Mouse (Mus musculus) forebrain, embryonic 10.5 days (tissue): Measurements from ENCODE around the gene Kcnb1. TPM values are rescaled to one million over a fixed set of nuclear protein-coding genes. Genes with fewer than 3 reads are reported as not detected.
A peak's percentile ranks its signal among the peaks of the same experiment; 100 is the strongest.

Source experiments
- DNase-seq: peaks from one replicate; pipeline ENCODE4 v3.0.0-alpha.2; 2017; ENCODE audit warnings: low spot score; ENCODE audit errors: extremely low spot score
- H3K27ac ChIP-seq: fragments of 300-500 bp; sonication (generic); 2 replicates; pipeline ENCODE4 v1.5.1; 2016; ENCODE audit warnings: mild to moderate bottlenecking
- H3K27me3 ChIP-seq: fragments of 300-500 bp; sonication (generic); 2 replicates; pipeline ENCODE4 v1.6.1; 2016; ENCODE audit warnings: mild to moderate bottlenecking; ENCODE audit not compliant: poor library complexity, severe bottlenecking
- H3K36me3 ChIP-seq: fragments of 300-500 bp; sonication (generic); replicated peaks from 2 replicates; pipeline ENCODE4 v1.6.1; 2016; ENCODE audit warnings: mild to moderate bottlenecking, moderate library complexity
- H3K4me1 ChIP-seq: fragments of 300-500 bp; sonication (generic); 2 replicates; pipeline ENCODE4 v1.6.1; 2016
- H3K4me3 ChIP-seq: fragments of 300-500 bp; sonication (generic); 2 replicates; pipeline ENCODE4 v1.5.1; 2016; ENCODE audit warnings: mild to moderate bottlenecking, moderate library complexity
- H3K9me3 ChIP-seq: fragments of 300-500 bp; sonication (generic); 2 replicates; pipeline ENCODE4 v1.6.1; 2016; ENCODE audit warnings: mild to moderate bottlenecking, moderate library complexity
- WGBS: fragments of 180-500 bp; shearing (Covaris S2); methylation state at CpG from one replicate; pipeline ENCODE4 v1.1.7; 2016; 5-methylcytosine and 5-hydroxymethylcytosine counted together
- polyA plus RNA-seq: library from polyadenylated mRNA; unstranded; fragments of >200 nt; fragmentation: Nextera tagmentation; extraction: Ambion mirVana; gene quantifications from 2 replicates; pipeline ENCODE4 v1.2.1, GENCODE M21; 2016

Kcnb1 gene
- polyA plus RNA-seq, 1 experiment from 2014 or later, result 0.93 TPM

DNA sequence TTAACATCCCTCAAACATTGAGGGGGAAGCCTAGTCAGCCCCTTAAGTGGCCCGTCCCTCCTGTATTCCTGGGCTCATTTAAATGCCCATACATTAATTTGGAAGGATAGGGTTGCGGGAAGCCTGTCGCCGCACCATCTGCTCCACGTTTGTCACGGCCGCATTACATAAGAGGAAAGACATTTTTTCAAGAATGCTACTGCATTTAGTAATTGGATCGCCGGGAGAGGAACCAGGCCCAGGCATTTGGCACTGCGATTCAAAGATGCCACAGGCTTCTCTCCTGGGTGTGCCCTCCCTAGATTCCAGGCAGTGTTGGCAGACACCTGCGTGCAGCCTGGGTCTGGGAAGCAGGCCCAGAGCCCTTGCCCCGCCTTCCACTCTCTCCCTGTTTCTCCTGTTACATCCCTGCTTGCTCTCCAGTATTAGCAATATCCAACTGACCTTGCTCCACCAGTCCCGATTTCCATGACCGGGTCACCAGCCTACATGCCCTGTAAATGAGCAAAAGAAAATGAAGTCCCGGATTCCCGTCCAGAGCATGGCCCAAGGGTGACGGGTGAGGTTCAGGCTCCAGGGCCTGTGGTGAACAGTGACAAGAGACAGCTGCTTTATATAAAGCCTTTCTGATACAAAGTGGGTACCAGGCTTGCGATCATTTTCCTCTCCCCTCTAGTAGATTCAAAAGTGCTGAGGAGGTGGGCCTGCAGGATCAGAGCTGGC is 110.3 kb downstream of the Kcnb1 start:
- H3K4me1 ChIP-seq, result peaks cover 43% of the 10 kb centered on the region
- no peak for DNase-seq
- no peaks in the 10 kb centered on the region for H3K27me3 ChIP-seq
- WGBS, result 64% methylated on average over 18 of the region's 18 CpGs
- no peaks in the 10 kb centered on the region for H3K9me3 ChIP-seq
- H3K27ac ChIP-seq, result 0 out of 2 replicates have a peak overlapping the region, but pooled peaks have one; percentile 20
- H3K36me3 ChIP-seq, result no peaks in the 10 kb centered on the region
- no peak overlapping the region for H3K4me3 ChIP-seq

DNA sequence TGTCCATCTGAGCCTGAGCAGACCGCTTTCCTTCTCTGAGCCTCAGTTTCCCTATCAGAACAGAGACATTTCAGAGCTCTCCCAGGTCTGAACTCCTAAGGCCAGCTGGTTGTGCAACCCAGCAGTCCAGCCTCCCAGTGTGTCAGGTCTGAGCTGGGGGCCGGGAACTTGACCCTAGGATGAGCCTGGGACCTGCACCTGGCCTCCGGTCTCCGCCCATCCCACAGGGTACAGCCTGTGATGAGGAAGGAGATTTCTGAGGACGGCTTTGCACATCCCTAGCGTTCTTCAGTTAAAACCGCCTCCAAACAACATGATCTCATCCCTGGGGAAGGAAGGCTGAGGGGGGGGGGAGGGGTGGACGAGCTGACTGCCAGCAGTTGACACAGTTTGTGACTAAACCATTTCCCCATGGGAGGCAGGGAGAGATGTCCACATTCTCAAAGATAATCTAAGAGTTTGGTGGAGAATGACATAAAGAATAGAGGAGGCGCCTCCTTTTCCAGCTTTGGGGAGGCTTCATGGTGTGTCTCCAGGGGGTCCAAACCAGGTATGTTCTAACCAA is 110.9 kb downstream of the Kcnb1 start:
- Histone ChIP-seq H3K9me3 (no peaks in the 10 kb centered on the region), H3K36me3 (no peaks in the 10 kb centered on the region), H3K4me3 (no peak overlapping the region), H3K27me3 (no peaks in the 10 kb centered on the region), H3K27ac (peak overlapping the region; percentile 70), H3K4me1 (peaks cover 43% of the 10 kb centered on the region)
- DNase-seq, result no peak
- WGBS, result 64% methylated on average over 9 of the region's 9 CpGs

DNA sequence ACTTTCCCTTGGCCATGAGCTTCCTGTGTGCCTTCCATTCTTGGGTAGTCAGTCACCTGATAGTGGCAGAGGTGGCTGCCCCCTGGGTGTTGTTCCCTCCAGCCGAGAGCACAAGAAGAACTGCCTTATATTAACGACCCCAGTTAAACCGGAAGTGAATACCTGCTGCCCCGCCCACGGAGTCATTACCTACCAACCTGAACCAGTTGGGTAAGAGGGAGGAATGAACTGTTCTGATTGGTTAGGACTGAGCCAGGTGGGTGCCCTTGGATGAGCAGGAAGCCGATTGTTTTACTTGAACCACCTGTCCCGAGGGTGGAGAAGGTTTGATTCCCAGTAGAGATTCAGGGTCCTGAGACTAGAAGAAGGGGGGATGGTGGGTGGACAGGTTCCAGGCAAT is 111.5 kb downstream of the Kcnb1 start:
- H3K27ac ChIP-seq, result peak overlapping the region; percentile 70; the same call in 1 of the 2 replicates
- DNase-seq, result no peak
- no peaks in the 10 kb centered on the region for H3K36me3 ChIP-seq
- WGBS, result 49% methylated on average over 7 of the region's 7 CpGs
- no peak overlapping the region for H3K4me3 ChIP-seq
- H3K9me3 ChIP-seq, result no peaks in the 10 kb centered on the region
- peaks cover 43% of the 10 kb centered on the region for H3K4me1 ChIP-seq
- H3K27me3 ChIP-seq, result no peaks in the 10 kb centered on the region

DNA sequence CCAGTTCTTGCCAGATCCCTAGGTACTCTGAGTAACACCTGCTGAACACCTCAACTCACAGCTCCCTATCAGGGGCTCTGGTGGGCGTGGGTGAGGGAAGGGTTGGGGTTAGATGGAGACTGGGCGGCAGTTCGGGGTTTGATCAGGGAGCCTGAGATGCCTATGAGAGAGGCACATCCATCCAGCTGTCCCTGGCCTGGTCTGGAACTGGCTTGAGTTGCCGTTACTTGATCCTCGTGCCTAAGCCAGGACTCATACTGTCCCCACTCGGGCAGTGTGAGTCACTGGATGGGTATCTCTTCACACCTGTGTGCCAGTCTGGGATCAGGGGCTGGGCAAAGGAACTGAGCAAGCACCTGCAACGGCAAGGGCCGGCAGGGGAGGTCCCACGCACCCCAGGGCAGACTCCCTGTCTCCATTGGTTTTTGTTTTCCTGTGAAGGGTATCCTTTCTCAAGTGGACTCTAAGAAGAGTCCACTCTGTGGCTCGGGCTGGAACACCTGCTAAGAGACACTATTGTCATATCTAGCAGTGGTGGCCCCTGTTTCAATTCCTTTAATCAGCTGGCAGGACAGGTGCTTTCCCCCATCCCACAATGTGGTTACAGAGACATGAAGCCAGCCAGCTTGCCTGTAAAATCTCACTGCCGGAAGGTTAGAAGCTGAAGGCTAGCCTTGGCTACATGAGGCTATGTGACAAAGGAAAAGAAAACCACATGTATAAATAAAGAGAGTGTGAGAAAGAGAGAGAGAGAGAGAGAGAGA is 112.6 kb downstream of the Kcnb1 start:
- peaks cover 44% of the 10 kb centered on the region for H3K4me1 ChIP-seq
- no peak overlapping the region for H3K27ac ChIP-seq
- no peak for DNase-seq
- H3K27me3 ChIP-seq, result no peaks in the 10 kb centered on the region
- H3K9me3 ChIP-seq, result no peaks in the 10 kb centered on the region
- no peak overlapping the region for H3K4me3 ChIP-seq
- H3K36me3 ChIP-seq, result no peaks in the 10 kb centered on the region
- 88% methylated on average over 11 of the region's 11 CpGs for WGBS

DNA sequence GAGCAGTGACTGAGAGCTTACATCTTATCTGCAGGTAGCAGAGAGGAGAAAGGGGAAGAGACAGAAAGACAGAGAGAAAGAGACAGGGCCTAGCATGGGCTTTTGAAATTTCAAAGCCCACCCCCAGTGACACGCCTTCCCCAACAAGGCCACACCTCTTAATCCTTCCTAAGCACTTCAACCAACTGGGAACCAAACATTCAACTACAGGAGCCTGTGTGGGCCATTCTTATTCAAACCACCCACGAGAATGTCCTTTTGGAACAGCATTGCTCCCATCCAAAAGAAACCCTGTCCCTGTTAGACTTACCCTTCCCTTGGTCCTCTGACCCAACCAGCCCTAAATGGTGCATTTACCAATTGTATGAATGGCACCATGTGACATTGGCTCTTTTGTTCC is 113.2 kb downstream of the Kcnb1 start:
- WGBS, result 78% methylated on average over 2 of the region's 2 CpGs
- H3K36me3 ChIP-seq, result no peaks in the 10 kb centered on the region
- H3K27ac ChIP-seq, result no peak overlapping the region
- no peak for DNase-seq
- no peaks in the 10 kb centered on the region for H3K27me3 ChIP-seq
- no peak overlapping the region for H3K4me3 ChIP-seq
- no peaks in the 10 kb centered on the region for H3K9me3 ChIP-seq
- H3K4me1 ChIP-seq, result peaks cover 44% of the 10 kb centered on the region

DNA sequence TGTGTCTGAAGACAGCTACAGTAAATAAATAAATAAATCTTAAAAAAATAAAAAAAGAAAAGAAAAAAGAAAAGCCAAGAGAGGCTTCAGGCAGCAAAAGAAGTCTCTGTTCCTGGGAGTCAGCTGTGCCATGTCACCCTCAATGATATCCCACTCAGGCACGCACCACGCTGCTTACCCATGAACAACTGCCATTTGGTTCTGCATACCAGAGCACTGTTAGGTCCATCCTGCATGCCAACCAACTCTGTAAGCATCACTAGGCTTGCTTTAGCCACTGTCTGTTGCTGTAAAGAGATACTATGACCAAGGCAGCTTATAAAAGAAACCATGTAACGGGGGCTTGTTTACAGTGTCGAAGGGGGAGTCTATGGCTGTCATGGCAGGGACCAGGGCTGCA is 113.6 kb downstream of the Kcnb1 start:
- Histone ChIP-seq H3K27ac (no peak overlapping the region), H3K36me3 (no peaks in the 10 kb centered on the region), H3K4me3 (no peak overlapping the region), H3K4me1 (peaks cover 44% of the 10 kb centered on the region), H3K27me3 (no peaks in the 10 kb centered on the region), H3K9me3 (no peaks in the 10 kb centered on the region)
- DNase-seq, result no peak
- 95% methylated on average over 4 of the region's 4 CpGs for WGBS

DNA sequence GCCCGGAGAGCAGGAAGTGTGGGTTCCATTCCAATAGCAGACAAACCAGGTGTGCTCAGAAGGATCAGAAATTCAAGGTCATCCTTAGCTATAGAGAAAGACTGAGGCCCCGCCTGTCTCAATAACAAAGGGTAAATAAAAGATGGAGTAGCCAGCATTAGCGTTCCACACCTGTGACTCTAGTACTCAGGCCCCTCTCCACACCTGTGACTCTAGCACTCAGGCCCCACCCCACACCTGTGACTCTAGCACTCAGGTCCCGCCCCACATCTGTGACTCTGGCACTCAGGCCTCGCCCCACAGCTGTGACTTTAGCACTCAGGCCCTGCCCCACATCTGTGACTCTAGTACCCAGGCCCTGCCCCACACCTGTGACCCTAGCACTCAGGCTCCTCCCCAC is 115.4 kb downstream of the Kcnb1 start:
- 92% methylated on average over 5 of the region's 5 CpGs for WGBS
- H3K4me1 ChIP-seq, result peaks cover 34% of the 10 kb centered on the region

DNA sequence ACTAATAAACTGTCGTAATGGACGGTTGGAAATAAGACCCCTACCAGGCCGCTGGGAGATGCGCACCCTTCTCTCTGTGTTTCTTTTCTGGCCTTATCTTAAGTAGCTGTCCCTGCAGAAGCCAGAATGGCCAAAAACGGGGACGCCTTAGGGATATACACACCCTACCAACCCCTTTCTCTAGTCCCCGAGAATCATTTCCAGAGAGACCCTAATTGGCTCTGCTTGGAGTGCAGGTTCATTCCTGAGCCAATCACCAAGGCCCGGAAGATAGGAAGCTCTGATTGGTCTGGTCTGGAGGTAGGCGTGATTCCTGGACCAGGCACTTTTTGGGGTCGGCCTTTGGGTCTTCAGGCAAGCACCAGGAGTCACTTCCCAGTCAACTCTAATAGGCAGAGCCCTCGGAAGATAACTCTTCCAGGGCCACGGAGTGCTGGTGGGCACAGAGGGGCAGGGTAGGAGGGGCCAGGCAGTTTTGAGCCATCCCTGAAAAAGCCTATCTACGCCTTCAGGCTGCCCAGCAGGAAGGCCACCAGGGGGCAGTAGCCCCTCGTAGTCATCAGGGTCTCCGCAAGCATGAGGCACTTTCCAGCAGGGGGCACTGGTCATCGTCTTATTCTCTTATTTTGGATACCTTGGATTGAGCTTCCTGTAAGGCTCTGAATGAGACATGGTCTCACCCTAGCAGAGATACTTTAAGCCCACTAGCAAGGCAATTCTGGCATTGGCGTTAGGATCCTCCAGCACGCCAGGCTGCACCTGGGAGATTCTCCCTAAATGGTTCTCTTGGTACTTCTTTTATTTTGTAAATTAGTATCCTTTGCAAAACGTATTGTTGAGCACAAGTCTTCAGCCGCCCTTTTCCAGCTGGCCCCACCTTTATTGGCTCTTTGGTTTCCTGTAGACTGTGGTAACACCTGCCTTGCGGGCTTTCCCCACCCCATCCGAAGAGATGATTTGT is 118.0 kb downstream of the Kcnb1 start:
- Histone ChIP-seq H3K9me3 (no peaks in the 10 kb centered on the region), H3K36me3 (0 out of 2 replicates have a peak, but pooled peaks cover 1% of the 10 kb centered on the region), H3K27ac (peak overlapping the region; percentile 87), H3K27me3 (no peaks in the 10 kb centered on the region), H3K4me1 (peaks cover 18% of the 10 kb centered on the region), H3K4me3 (peak overlapping the region; percentile 59)
- 9% methylated on average over 22 of the region's 22 CpGs for WGBS
- DNase-seq, result peak; percentile 94

More for the DNA sequence above, 115.4 kb downstream of the Kcnb1 start:
- Histone ChIP-seq H3K9me3 (no peaks in the 10 kb centered on the region), H3K27me3 (no peaks in the 10 kb centered on the region), H3K27ac (no peak overlapping the region), H3K36me3 (no peaks in the 10 kb centered on the region), H3K4me3 (no peak overlapping the region)
- DNase-seq, result no peak

DNA sequence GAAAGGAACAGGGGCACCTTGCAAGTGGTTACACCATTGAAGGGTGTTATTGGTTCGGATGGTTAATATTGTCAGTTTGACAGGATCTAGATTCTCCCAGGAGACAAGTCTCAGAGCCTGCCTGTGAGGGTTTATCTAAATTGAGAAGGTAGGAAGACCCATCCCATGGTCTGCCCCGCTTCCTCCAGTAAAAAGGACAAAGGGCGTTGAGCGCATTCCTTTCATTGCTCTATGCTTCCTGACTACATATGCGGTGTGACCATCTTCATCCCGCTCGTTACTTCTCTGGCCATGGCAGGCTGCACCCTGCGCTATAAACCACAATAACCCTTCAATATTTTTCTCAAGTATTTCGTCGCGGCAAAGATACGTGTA is 118.7 kb downstream of the Kcnb1 start:
- no peaks in the 10 kb centered on the region for H3K9me3 ChIP-seq
- H3K36me3 ChIP-seq, result peaks cover 8% of the 10 kb centered on the region
- no peaks in the 10 kb centered on the region for H3K27me3 ChIP-seq
- peaks cover 18% of the 10 kb centered on the region for H3K4me1 ChIP-seq
- no peak for DNase-seq
- peak overlapping the region; percentile 87 for H3K27ac ChIP-seq
- H3K4me3 ChIP-seq, result peak overlapping the region; percentile 59
- 23% methylated on average over 12 of the region's 12 CpGs for WGBS

DNA sequence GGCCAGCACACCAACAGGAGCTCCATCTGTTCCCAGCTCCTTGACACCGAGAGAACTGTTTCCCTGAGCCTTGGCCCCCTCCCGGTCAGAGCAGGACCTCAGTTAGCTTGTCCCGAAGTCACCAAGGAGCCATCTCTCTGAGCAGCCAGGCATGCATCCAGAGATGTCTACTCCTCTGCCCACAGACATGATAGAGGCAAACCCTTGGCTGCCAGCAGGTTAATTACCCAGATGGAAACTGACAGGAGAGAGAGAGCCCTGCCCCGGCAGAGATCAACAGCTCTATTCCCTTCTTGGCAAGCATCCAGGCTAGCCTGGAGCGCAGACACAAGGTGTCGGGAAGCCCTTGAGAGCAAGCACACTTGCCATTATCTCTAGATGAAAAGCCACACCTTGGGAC is 119.6 kb downstream of the Kcnb1 start:
- 93% methylated on average over 6 of the region's 6 CpGs for WGBS
- no peaks in the 10 kb centered on the region for H3K27me3 ChIP-seq
- no peak overlapping the region for H3K4me3 ChIP-seq
- H3K9me3 ChIP-seq, result no peaks in the 10 kb centered on the region
- peaks cover 17% of the 10 kb centered on the region for H3K36me3 ChIP-seq
- DNase-seq, result no peak
- H3K4me1 ChIP-seq, result peaks cover 27% of the 10 kb centered on the region
- no peak overlapping the region for H3K27ac ChIP-seq

DNA sequence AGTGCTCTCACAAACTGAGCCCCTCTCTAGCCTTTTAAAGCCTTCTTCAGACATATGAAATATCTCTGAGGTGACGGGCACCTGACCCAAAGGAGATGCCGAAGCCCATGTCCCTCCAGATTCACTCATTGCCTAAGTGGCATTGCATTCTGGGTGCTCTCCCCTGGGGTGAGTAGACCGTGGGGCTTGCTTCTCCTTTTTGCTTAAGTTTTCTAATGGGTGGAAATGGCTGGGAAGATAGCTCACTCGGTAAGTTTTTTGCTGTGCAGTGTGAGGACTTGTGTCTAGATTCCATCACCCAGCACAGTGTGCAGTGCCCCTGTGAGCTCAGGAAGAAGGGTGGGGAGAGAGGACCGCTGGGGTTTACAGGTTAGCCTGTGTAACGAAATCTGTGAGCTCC is 122.4 kb downstream of the Kcnb1 start:
- no peak overlapping the region for H3K27ac ChIP-seq
- no peak overlapping the region for H3K4me3 ChIP-seq
- WGBS, result 52% methylated on average over 6 of the region's 6 CpGs
- no peaks in the 10 kb centered on the region for H3K9me3 ChIP-seq
- peaks cover 36% of the 10 kb centered on the region for H3K4me1 ChIP-seq
- no peaks in the 10 kb centered on the region for H3K27me3 ChIP-seq
- H3K36me3 ChIP-seq, result peaks cover 36% of the 10 kb centered on the region
- DNase-seq, result no peak
